Mouse (Mus musculus) MEL (cell line): ENCODE results near the gene Cfdp1. TPM values are rescaled to one million over a fixed set of nuclear protein-coding genes. Genes with fewer than 3 reads are reported as not detected.

Experiments used
- DNase-seq: peaks from one replicate; pipeline ENCODE4 v3.0.0; 2011; ENCODE audit warnings: low read depth, low spot score
- H3K27ac ChIP-seq: 2 replicates; pipeline ENCODE4 v1.5.1; 2012; ENCODE audit warnings: low read depth, mild to moderate bottlenecking, control low read depth, low read length, moderate library complexity; ENCODE audit not compliant: control insufficient read depth
- H3K27me3 ChIP-seq, 2 experiments: fragments of 150-350 bp in 1 of 2; sonication (generic) in 1 of 2; 2 replicates each; pipeline ENCODE4 v1.6.1; 2012; ENCODE audit warnings: low read length in 2 of 2, mild to moderate bottlenecking in 2 of 2, improper control_type of control experiment in 1 of 2, moderate library complexity in 1 of 2; ENCODE audit not compliant: insufficient read depth in 2 of 2, control insufficient read depth in 1 of 2
- H3K36me3 ChIP-seq, 2 experiments: 2 replicates each; pipeline ENCODE4 v1.6.1; 2012 to 2014; ENCODE audit warnings: low read length in 2 of 2, improper control_type of control experiment in 1 of 2, inconsistent platforms in 1 of 2, mild to moderate bottlenecking in 1 of 2; ENCODE audit not compliant: insufficient read depth in 2 of 2, control insufficient read depth in 1 of 2
- H3K4me1 ChIP-seq, 2 experiments: fragments of 150-350 bp in 1 of 2; sonication (generic) in 1 of 2; 2 replicates each; pipeline ENCODE4 v1.6.1; 2012; ENCODE audit warnings: low read length in 2 of 2, improper control_type of control experiment in 1 of 2, mild to moderate bottlenecking in 1 of 2; ENCODE audit not compliant: insufficient read depth in 2 of 2, control insufficient read depth in 1 of 2
- H3K4me3 ChIP-seq, 2 experiments: fragments of 150-350 bp in 1 of 2; sonication (generic) in 1 of 2; 2 replicates each; pipeline ENCODE4 v1.5.1; 2012; ENCODE audit warnings: low read depth in 2 of 2, low read length in 2 of 2, mild to moderate bottlenecking in 2 of 2, moderate library complexity in 2 of 2, control low read depth in 1 of 2, improper control_type of control experiment in 1 of 2; ENCODE audit not compliant: control insufficient read depth in 1 of 2, insufficient read depth in 1 of 2
- H3K79me2 ChIP-seq: 2 replicates; pipeline ENCODE4 v1.6.1; 2012; ENCODE audit warnings: mild to moderate bottlenecking, low read length, moderate library complexity; ENCODE audit not compliant: control insufficient read depth, poor library complexity, insufficient read depth
- H3K9ac ChIP-seq: 2 replicates; pipeline ENCODE4 v1.6.1; 2012; ENCODE audit warnings: low read depth, mild to moderate bottlenecking, control low read depth, low read length, moderate library complexity; ENCODE audit not compliant: control insufficient read depth, poor library complexity, severe bottlenecking
- H3K9me3 ChIP-seq: fragments of 150-350 bp; sonication (generic); replicated peaks from 2 replicates; pipeline ENCODE4 v1.6.1; 2012; ENCODE audit warnings: mild to moderate bottlenecking, low read length, improper control_type of control experiment, moderate library complexity; ENCODE audit not compliant: insufficient read depth
- BHLHE40 ChIP-seq: IDR thresholded peaks from 2 replicates; pipeline ENCODE4 v1.6.1; 2012; ENCODE audit warnings: low read depth, mild to moderate bottlenecking, inconsistent platforms, low read length, improper control_type of control experiment, borderline replicate concordance
- CHD2 ChIP-seq: IDR thresholded peaks from 2 replicates; pipeline ENCODE4 v1.6.1; 2011; ENCODE audit warnings: low read length, improper control_type of control experiment
- ELF1 ChIP-seq: IDR thresholded peaks from 2 replicates; pipeline ENCODE4 v1.6.1; 2014; ENCODE audit warnings: low read depth, mild to moderate bottlenecking, inconsistent platforms, low read length, improper control_type of control experiment, moderate library complexity
- EP300 ChIP-seq, 2 experiments: IDR thresholded peaks; 2 replicates each; pipeline ENCODE4 v1.6.1; 2011; ENCODE audit warnings: improper control_type of control experiment in 2 of 2, low read length in 2 of 2, low read depth in 1 of 2, mild to moderate bottlenecking in 1 of 2
- GABPA ChIP-seq: IDR thresholded peaks from 2 replicates; pipeline ENCODE4 v1.6.1; 2012; ENCODE audit warnings: low read depth, mild to moderate bottlenecking, inconsistent platforms, low read length, improper control_type of control experiment, moderate library complexity
- GATA1 ChIP-seq: IDR thresholded peaks from 2 replicates; pipeline ENCODE4 v1.6.1; 2011; ENCODE audit warnings: low read depth, low read length, improper control_type of control experiment
- HCFC1 ChIP-seq: IDR thresholded peaks from 2 replicates; pipeline ENCODE4 v1.6.1; 2012; ENCODE audit warnings: low read depth, mild to moderate bottlenecking, inconsistent platforms, low read length, improper control_type of control experiment, moderate library complexity
- MAZ ChIP-seq: IDR thresholded peaks from 2 replicates; pipeline ENCODE4 v1.6.1; 2012; ENCODE audit warnings: low read depth, mild to moderate bottlenecking, inconsistent platforms, low read length, improper control_type of control experiment
- MEF2A ChIP-seq: IDR thresholded peaks from 2 replicates; pipeline ENCODE4 v1.6.1; 2014; ENCODE audit warnings: low read depth, mild to moderate bottlenecking, inconsistent platforms, low read length, improper control_type of control experiment; ENCODE audit not compliant: poor library complexity, insufficient replicate concordance, severe bottlenecking; ENCODE audit errors: extremely low read depth
- MXI1 ChIP-seq: IDR thresholded peaks from 2 replicates; pipeline ENCODE4 v1.6.1; 2011; ENCODE audit warnings: mild to moderate bottlenecking, low read depth, low read length, improper control_type of control experiment
- MYB ChIP-seq: IDR thresholded peaks from 2 replicates; pipeline ENCODE4 v1.6.1; 2011; ENCODE audit warnings: mild to moderate bottlenecking, low read depth, low read length, improper control_type of control experiment
- MYC ChIP-seq: IDR thresholded peaks from 2 replicates; pipeline ENCODE4 v1.6.1; 2011; ENCODE audit warnings: low read depth, mild to moderate bottlenecking, low read length, improper control_type of control experiment, moderate library complexity
- NELFE ChIP-seq: IDR thresholded peaks from 2 replicates; pipeline ENCODE4 v1.6.1; 2011; ENCODE audit warnings: low read depth, low read length, improper control_type of control experiment
- NRF1 ChIP-seq: IDR thresholded peaks from 2 replicates; pipeline ENCODE4 v1.6.1; 2014; ENCODE audit warnings: low read depth, mild to moderate bottlenecking, inconsistent platforms, low read length, improper control_type of control experiment, moderate library complexity; ENCODE audit not compliant: poor library complexity, insufficient read depth, severe bottlenecking
- POLR2AphosphoS2 ChIP-seq: IDR thresholded peaks from 2 replicates; pipeline ENCODE4 v1.6.1; 2011; ENCODE audit warnings: low read length, improper control_type of control experiment
- SMC3 ChIP-seq: IDR thresholded peaks from 2 replicates; pipeline ENCODE4 v1.6.1; 2011; ENCODE audit warnings: low read depth, low read length, improper control_type of control experiment
- TBP ChIP-seq: IDR thresholded peaks from 2 replicates; pipeline ENCODE4 v1.8.0; 2011; ENCODE audit warnings: low read depth, low read length, improper control_type of control experiment
- UBTF ChIP-seq: IDR thresholded peaks from 2 replicates; pipeline ENCODE4 v1.6.1; 2012; ENCODE audit warnings: low read depth, mild to moderate bottlenecking, inconsistent platforms, low read length, improper control_type of control experiment, moderate library complexity, borderline replicate concordance; ENCODE audit not compliant: insufficient read depth
- USF2 ChIP-seq, 2 experiments: IDR thresholded peaks; 2 replicates each; pipeline ENCODE4 v1.6.1; 2011 to 2012; ENCODE audit warnings: improper control_type of control experiment in 2 of 2, low read length in 2 of 2, borderline replicate concordance in 1 of 2, inconsistent platforms in 1 of 2, low read depth in 1 of 2, mild to moderate bottlenecking in 1 of 2; ENCODE audit not compliant: insufficient read depth in 1 of 2
- ZMIZ1 ChIP-seq: IDR thresholded peaks from 2 replicates; pipeline ENCODE4 v1.6.1; 2012; ENCODE audit warnings: low read depth, mild to moderate bottlenecking, inconsistent platforms, low read length, improper control_type of control experiment, moderate library complexity
- polyA plus RNA-seq, 2 experiments: library from polyadenylated mRNA; stranded (reverse) in 1 of 2; unstranded in 1 of 2; fragments of >175 nt in 1 of 2; fragments of >200 nt in 1 of 2; gene quantifications; 2 replicates each; pipeline versions ENCODE4 v1.2.1 to v1.2.4; 2012; ENCODE audit warnings: low replicate concordance in 2 of 2, low read depth in 1 of 2; ENCODE audit not compliant: insufficient read length in 2 of 2, insufficient read depth in 1 of 2, missing spikeins in 1 of 2
- total RNA-seq: library from RNA; depleted of rRNA; stranded (reverse); fragments of 300-350 nt; gene quantifications from 2 replicates; pipeline ENCODE4 v1.2.3, GENCODE M21; 2012

The Cfdp1 gene
- total and polyA plus RNA-seq, 3 experiments, result 185 to 214 TPM; not detected in 1

DNA sequence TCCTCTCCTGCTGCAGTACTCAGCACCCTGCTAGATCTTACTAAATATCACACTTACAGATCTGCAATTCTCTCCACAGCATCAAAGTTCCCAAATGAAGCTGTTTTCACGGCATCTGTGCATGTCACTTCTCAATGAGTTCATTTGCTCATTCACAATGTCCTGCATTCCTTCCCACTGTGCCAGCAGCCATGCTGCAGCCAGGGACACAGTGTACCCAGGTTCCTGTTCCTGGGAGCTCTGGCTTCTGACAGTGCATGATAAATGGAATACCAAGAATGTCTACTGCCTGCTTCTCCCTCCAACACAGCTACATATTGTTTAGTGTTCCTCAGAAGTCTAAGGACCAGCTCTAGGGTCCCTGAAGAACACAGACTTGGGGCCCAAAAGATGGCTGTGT, 57.6 kb downstream of the Cfdp1 start:
- no peaks in the 10 kb centered on the region for H3K27me3 ChIP-seq
- no peaks in the 10 kb centered on the region for H3K4me1 ChIP-seq
- no peaks in the 10 kb centered on the region for H3K9me3 ChIP-seq
- H3K79me2 ChIP-seq, result no peaks in the 10 kb centered on the region
- H3K36me3 ChIP-seq, result peaks cover 0 to 5% of the 10 kb centered on the region in 2 experiments; a peak in 1 of 4 replicates
- TF ChIP-seq NRF1 (no peak), USF2 (IDR thresholded peaks at IDR 0.05; ENCODE audit: borderline replicate concordance in 1 of 2, insufficient read depth in 1 of 2, low read depth in 1 of 2, low read length in 2 of 2) (no peak), MXI1 (no peak), HCFC1 (no peak), GATA1 (no peak), SMC3 (no peak), ELF1 (no peak), POLR2AphosphoS2 (no peak), MAZ (no peak), GABPA (no peak), MEF2A (no peak), NELFE (no peak), MYC (no peak), UBTF (no peak), CHD2 (no peak), EP300 (IDR thresholded peaks at IDR 0.05; ENCODE audit: low read depth in 1 of 2, low read length in 2 of 2) (no peak), ZMIZ1 (no peak), TBP (no peak), MYB (no peak)
- H3K9ac ChIP-seq, result no peak overlapping the region
- no peak overlapping the region for H3K27ac ChIP-seq
- no peak for DNase-seq
- H3K4me3 ChIP-seq, result no peak overlapping the region

DNA sequence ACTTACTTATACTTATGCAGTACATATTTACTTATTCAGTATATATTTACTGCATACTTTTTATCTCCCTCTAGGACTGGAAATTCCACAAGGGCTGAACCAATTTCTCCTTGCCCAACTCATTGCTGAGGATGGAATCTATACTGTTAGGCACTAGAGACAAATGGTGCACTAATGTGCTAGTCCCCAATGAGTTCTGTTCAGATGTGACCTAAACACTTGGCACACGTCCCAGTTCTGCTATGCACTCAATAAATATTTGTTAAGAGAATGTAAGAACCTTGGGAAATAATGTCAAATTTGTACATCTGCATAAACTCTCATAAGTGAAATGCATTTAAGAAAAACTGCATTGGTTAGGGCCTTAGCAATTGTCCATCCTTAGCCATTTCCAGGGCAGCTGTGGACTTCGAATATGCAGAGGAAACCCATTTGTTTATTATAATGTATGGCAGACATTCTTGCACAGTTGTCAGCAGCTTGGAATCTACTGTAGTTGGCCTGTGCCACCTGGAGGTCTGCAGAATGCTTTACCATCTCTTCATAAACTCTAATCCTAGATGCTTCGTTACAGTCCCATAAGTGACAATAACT, 60.7 kb downstream of the Cfdp1 start:
- H3K4me1 ChIP-seq, result no peaks in the 10 kb centered on the region
- H3K9ac ChIP-seq, result no peak overlapping the region
- H3K9me3 ChIP-seq, result no peaks in the 10 kb centered on the region
- H3K79me2 ChIP-seq, result no peaks in the 10 kb centered on the region
- H3K27ac ChIP-seq, result no peak overlapping the region
- H3K36me3 ChIP-seq, result peaks cover 0 to 7% of the 10 kb centered on the region in 2 experiments; a peak in 2 of 4 replicates
- no peaks in the 10 kb centered on the region for H3K27me3 ChIP-seq
- no peak for DNase-seq
- no peak overlapping the region for H3K4me3 ChIP-seq
- no peak for TF ChIP-seq MXI1
- TF ChIP-seq HCFC1, result no peak
- TF ChIP-seq BHLHE40, result no peak
